Mouse (Mus musculus): ENCODE measurements around the gene Miga1. TPM values are rescaled to one million over a fixed set of nuclear protein-coding genes. Genes with fewer than 3 reads are reported as not detected.

The Miga1 gene
- 10 to 100 TPM; 49.6 to 52.0 TPM for total RNA-seq (2021)

DNA sequence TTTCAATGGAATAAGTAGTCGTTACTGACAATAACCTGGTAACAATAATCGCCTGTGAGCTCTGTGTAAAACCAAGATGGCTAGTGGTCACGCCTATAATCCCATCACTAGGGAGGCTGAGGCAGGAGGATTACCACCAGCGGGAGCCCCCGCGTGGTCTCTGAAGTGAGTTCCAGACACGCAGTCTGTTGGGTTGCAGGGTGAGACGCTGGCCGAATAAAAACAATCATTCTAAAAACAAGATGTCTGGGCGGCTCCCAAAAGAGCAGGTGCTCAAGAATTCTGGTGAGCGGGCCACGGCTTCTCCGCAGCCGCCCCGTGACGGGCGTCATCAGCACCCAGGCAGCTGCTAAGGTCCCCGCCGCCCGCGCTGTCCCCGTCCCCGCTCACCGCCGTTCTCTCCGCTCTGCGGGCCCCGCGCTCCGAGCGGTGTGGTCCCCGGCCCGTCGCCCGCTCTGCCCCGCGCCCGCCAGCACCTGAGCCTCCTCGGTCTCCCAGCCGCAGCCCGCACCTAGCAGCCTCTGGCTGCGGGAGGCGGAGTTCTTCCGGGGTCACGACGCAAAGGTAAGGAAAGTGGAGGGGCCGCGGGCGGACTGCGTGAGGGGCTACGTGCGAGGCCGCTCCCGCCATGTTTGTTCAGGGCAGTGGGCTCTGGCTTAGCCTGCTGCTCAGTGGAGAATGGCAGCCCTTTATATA lies at the start of gene Miga1:
Gene Miga1, minus strand, starts transcription at position 546 of the 696 bp plus-strand sequence.
- intact Hi-C loops (cut with DNase I) = no loop called here

DNA sequence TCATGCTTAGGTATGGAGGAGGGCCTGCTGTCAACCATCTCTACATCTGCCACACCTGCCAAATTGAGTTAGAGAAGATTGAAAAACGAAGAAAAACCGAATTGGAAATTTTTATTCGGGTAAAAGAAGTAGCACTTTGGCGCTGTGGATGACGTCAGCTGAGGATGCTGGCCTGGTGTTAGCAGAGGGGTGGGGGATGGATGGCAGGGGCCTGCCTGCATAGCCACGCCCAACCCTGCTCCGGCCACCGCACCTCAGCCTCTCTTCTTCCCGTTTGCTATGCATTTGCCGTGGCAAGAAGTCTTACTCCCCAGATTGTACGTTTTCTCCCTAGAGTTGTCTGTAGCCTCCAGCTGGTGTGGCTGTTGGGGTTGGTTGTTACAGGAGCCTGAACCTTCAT lies 43.9 kb upstream of the Miga1 start:
- intact Hi-C loops (cut with DNase I) = no loop called here
- no peak for DNase-seq

More for the DNA sequence above, at the start of gene Miga1:
- peak; percentile 87 for DNase-seq

DNA sequence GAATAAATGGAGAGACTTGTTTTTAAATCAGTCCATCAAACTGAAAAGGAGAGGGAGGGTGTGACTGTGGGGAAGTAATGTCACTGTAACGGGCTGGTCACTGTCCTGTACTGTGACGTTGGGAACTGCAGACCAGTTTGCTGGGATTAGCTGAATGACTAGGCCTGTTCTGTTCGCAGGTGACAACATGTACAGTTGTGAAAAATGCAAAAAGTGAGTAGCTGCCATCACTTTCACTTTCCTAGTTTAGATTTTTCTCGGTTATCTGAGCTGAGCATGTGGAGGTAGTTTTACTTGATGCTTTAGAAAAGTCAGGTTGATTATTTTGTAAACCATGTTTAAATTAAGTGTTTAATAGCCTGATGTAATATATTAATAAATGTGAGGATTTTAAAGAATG lies 35.9 kb upstream of the Miga1 start:
- DNase-seq = no peak
- intact Hi-C loops (cut with DNase I) = loop anchor here (10.0 kb wide), 1 partner anchor 151 kb away; no protein-coding TSS in a partner anchor

DNA sequence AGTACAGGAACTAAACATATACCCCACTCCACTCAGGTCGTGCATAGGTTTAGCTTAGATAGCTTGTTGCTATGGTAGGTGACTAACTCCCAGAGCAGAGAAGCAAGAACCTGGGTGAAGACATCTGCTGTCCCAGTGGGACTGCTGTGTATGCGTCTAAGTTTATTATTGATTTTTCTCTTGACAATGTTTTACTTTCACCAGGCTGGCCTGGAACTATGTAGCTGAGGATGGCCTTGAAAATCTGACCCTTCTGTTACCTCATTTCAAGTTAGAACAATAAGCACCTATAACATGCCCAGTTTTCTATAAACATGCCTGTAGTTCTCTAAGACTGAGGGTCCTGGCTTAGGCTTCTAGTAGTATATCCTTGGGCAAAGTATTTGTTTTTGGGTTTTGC lies 24.0 kb upstream of the Miga1 start:
- DNase-seq = no peak
- intact Hi-C loops (cut with DNase I) = no loop called here

- no peak for DNase-seq
- intact Hi-C loops (cut with DNase I) = no loop called here
These were observed 18.9 kb upstream of the Miga1 start for GRCm38 (mm10) chr3:152359151-152359550.

DNA sequence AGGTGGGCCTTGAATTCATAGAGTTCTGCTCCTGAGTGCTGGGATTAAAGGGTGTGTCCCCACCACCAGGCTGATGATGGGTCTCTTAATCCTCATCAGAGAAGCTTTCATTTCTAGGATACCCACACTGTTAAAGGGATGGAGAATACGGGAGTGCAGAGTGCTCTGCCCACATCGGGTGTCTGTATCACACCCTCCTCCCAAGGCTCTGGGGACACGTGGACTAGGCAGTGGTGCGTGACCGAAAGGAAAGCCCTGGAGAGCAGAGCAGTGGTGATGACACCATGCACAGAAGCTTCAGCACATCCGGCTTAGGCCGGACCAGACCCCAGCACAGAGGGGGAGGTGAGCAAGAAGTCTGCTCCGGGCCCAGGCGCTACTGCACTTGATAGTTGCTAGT lies 16.5 kb upstream of the Miga1 start:
- intact Hi-C loops (cut with DNase I) = no loop called here
- no peak for DNase-seq

DNA sequence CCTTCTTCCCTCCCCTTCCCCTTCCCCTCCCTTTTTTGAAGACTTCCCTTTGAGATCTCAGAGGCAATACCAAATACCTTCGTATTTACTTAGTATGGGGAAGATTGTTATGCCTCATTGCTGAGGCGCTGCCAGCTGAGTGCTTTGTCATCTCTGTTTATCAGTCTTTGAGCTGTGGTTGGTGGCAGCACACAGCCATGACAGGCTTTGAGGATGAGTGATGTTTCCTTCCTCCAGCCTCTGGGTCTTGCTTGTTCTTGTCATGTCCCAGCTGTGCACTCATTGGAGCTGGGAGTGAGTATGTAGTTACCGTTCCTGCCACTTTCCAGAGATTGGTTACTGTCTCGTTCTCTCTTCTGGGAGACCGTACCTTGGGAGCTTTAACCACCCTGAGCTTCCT lies 15.2 kb upstream of the Miga1 start:
- intact Hi-C loops (cut with DNase I) = no loop called here

GRCm38 (mm10) chr3:152353434-152354177 lies 13.4 kb upstream of the Miga1 start:
- no peak for DNase-seq
- intact Hi-C loops (cut with DNase I) = no loop called here

More for the DNA sequence above, 15.2 kb upstream of the Miga1 start:
- no peak for DNase-seq

- DNase-seq = no peak
- intact Hi-C loops (cut with DNase I) = no loop called here
These were observed 12.1 kb upstream of the Miga1 start for GRCm38 (mm10) chr3:152352289-152352688.

DNA sequence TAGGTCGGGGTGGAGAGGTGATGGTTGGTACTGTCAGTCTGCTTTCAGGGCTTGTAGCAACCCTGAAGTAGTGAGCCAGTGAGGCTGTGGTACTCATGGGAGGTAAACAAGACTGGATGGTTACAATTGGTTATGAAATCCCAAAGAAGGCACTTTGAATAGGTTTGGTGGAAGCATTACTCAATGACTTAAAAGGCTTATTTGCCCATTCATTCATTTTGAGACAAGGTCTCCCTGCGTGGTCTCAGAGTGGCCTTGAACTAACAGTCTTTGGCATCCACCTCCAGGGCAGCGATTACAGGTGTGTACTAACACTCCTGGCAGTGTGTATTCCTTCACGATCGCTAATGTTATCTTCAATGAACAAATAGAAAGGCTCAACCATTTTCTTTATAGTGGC lies 10.8 kb upstream of the Miga1 start:
- intact Hi-C loops (cut with DNase I) = no loop called here
- DNase-seq = no peak

GRCm38 (mm10) chr3:152350431-152350830 lies 10.2 kb upstream of the Miga1 start:
- DNase-seq = no peak
- intact Hi-C loops (cut with DNase I) = no loop called here

DNA sequence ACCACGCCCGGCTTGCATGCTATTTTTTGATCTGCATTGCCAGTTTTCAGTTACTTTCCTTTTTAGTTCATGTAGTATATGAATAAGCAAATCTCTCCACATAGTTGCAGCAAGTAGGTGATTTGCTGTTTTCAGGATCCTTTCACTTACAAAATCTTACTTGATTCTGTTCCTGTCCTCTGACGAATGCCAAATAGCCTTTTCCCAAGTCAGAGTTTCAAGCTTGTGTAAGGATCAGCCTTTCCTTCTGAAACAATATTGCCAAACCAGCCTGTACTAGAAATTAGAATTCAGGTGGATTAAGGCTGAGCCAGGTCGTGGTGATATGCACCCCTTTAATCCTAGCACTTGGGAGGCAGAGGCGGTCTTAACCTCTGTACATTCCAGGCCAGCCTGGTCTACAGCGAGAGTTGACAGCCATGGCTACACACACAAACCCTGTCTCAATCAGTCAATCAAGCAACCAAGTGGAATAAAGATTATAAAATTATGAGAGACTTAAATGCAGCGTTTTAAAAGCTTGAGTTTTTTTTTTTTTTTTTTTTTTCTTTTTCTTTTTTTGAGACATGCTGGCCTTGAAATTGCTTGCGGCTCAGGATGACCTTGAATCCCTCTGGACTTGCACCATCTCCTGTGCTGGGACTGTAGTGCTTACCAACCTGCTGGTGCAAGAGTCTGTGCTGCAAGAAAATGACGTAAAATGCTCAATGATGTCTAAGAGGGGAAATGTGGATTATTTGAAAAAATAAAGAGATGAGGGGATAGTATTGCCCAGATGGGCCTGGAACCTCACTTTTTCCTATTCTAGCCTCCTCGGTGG lies 8.0 kb upstream of the Miga1 start:
- intact Hi-C loops (cut with DNase I) = no loop called here

DNA sequence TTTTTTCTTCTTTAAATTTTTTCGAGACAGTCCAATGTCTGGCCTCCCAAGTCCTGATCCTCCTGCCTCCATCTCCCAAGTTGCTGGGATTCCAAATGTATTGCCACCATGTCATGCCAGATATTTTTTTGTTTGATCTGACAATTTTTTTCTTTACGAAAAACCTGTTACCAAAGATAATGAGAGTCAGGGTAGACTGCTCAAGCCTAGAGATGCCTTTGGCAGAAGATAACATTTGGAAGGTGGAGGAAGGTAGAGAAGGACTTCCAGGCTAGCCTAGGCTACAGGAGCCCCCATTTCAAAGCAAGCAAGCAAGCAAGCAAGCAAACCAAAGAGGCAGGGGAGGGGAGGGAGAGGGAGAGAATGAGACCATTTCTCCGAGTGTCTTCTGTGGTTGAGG lies 7.0 kb upstream of the Miga1 start:
- intact Hi-C loops (cut with DNase I) = no loop called here
- DNase-seq = no peak

More for the DNA sequence above, 8.0 kb upstream of the Miga1 start:
- DNase-seq = no peak

DNA sequence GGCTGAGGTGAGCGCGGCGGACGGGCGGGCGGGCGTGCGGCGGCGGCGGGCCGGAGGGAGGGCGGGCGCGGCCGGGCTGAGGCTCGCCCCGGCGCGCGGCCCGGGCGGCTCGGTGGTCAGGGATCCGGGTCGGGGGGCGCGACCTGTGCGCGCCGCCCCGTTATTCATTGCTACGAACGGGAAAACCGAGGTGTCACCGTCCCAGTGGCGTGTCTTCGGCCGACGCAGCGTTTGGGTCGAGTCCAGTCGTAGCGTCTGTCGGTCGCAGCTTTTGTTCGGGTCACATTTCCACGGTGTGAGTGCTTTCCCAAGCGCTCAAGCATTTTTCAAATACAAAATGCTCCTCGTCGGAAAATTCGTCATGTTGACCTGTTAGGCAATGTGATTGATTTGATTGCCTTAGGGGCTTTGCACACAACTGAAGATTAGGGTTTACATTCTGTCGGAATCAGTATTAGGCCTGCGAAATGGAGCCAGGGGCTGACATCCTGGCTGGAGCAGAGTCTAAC lies 6.5 kb upstream of the Miga1 start:
- peak; percentile 40 for DNase-seq
- intact Hi-C loops (cut with DNase I) = no loop called here

- DNase-seq = peak; percentile 95
- intact Hi-C loops (cut with DNase I) = no loop called here
These were observed 5.8 kb upstream of the Miga1 start, which contains the start of gene Usp33 for GRCm38 (mm10) chr3:152345732-152346632. Usp33 (plus strand) TSS chr3:152346478.

DNA sequence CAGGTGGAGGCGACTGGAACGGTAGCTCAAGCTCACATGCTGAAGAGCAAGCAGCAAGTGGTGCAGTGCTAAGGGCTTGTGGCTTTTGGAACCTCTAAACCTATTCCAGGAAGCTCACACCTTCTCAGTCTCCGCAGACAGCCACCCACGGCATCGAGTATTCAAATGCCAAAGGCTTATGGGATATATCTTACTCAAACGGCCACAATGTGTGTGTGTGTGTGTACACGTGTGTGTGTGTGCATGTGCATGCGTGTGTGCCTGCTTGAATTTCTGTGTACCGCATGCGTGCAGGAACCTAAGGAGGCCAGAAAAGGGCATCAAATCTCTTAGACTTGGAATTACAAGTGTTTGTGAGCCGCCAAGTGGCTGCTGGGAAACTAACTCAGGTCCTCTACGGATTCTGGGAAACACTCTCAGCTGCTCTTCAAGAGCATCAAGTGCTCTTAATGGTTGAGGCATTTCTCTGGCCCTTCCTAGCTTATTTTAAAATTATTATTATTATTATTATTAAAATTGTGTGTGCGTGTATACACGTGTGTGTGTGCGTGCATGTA lies 2.8 kb upstream of the Miga1 start:
- intact Hi-C loops (cut with DNase I) = no loop called here
- no peak for DNase-seq

- intact Hi-C loops (cut with DNase I) = no loop called here
- DNase-seq = no peak
These were observed 4.1 kb downstream of the Miga1 start for GRCm38 (mm10) chr3:152336085-152336484.

- intact Hi-C loops (cut with DNase I) = no loop called here
- DNase-seq = no peak
These were observed 6.6 kb downstream of the Miga1 start for GRCm38 (mm10) chr3:152333641-152334040.

DNA sequence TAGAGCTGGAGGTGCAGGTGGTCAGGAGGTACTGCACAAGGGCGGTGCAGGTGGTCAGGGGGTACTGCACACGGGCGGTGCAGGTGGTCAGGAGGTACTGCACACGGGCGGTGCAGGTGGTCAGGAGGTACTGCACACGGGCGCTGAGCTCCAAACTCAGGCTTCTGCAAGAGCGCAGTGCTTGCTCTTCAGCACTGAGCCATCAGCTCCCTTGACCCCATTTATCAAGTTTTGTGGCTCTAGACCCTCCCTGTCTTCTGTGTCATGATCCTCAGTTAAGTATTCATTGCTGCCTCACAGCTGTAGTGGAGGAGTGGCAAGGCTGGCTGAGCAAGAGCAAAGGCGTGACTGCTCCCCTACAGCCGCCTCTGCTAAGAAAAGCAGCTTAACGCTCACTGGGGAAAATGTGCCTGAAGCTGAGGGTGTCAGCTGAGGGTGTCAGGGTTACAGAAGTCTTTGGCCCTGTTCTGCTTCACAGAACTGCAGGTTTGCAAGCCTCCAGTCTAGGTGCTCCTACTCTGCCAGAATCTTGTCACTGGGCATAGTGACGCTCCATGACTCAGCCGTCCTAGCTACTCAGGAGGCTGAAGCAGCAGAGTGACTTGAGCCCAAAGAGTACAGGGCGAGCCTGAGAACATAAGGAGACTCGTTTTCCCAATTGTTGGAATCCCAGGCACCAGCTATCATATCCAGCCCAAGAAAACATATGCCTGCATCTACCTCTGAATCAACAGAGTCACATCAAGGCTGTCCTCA lies 7.5 kb downstream of the Miga1 start:
- intact Hi-C loops (cut with DNase I) = no loop called here
- no peak for DNase-seq

Measured in left cerebral cortex, postnatal 4 days (tissue).